Mouse (Mus musculus): ENCODE data around the gene Ivl. TPM values are rescaled to one million over a fixed set of nuclear protein-coding genes. Genes with fewer than 3 reads are reported as not detected.

Gene Ivl
- polyA plus RNA-seq, 1 experiment from 2014 or later: 0.25 TPM

Other genes starting within 250 kb of the Ivl start
- gene Sprr2d, start 234.6 kb downstream of the Ivl start, polyA plus RNA-seq (2015; fragmentation: Nextera tagmentation; extraction: Ambion mirVana): 1.1 and 1.4 TPM in 2 replicates
- 0.22 and 0.38 TPM in 2 replicates for gene Sprr2e, start 221.6 kb downstream of the Ivl start, polyA plus RNA-seq (2015; fragmentation: Nextera tagmentation; extraction: Ambion mirVana)
- 1.3 and 1.5 TPM in 2 replicates for gene Sprr2f, start 208.5 kb downstream of the Ivl start, polyA plus RNA-seq (2015; fragmentation: Nextera tagmentation; extraction: Ambion mirVana)
- 0.39 TPM in 1 of 2 replicates, not detected in the other for gene Sprr2h, start 188.1 kb downstream of the Ivl start, polyA plus RNA-seq (2015; fragmentation: Nextera tagmentation; extraction: Ambion mirVana)
- 1.7 and 2.3 TPM in 2 replicates for gene Sprr2i, start 165.7 kb downstream of the Ivl start, polyA plus RNA-seq (2015; fragmentation: Nextera tagmentation; extraction: Ambion mirVana)
- gene Sprr2j-ps, start 155.7 kb downstream of the Ivl start, polyA plus RNA-seq (2015; fragmentation: Nextera tagmentation; extraction: Ambion mirVana): 0.19 and 0.29 TPM in 2 replicates
- 9.3 and 9.4 TPM in 2 replicates for gene Gm9774, start 144.3 kb downstream of the Ivl start, polyA plus RNA-seq (2015; fragmentation: Nextera tagmentation; extraction: Ambion mirVana)
- gene Sprr2k, start 141.2 kb downstream of the Ivl start, polyA plus RNA-seq (2015; fragmentation: Nextera tagmentation; extraction: Ambion mirVana): 0.46 and 0.49 TPM in 2 replicates
- gene Sprr1b, start 134.9 kb downstream of the Ivl start, polyA plus RNA-seq (2015; fragmentation: Nextera tagmentation; extraction: Ambion mirVana): 0.68 and 1.1 TPM in 2 replicates
- 1.4 TPM in 1 of 2 replicates, not detected in the other for gene Sprr3, start 115.0 kb downstream of the Ivl start, polyA plus RNA-seq (2015; fragmentation: Nextera tagmentation; extraction: Ambion mirVana)
- gene Sprr1a, start 87.8 kb downstream of the Ivl start, polyA plus RNA-seq (2015; fragmentation: Nextera tagmentation; extraction: Ambion mirVana): 14.9 and 17.7 TPM in 2 replicates
- gene Sprr4, start 73.2 kb downstream of the Ivl start, polyA plus RNA-seq (2015; fragmentation: Nextera tagmentation; extraction: Ambion mirVana): 1.1 TPM in 1 of 2 replicates, not detected in the other
- gene 2310046K23Rik, start 39.2 kb downstream of the Ivl start, polyA plus RNA-seq (2015; fragmentation: Nextera tagmentation; extraction: Ambion mirVana): 0.46 TPM in 1 of 2 replicates, not detected in the other
- 0.16 TPM in 1 of 2 replicates, not detected in the other for gene Smcp, start 15.3 kb upstream of the Ivl start, polyA plus RNA-seq (2015; fragmentation: Nextera tagmentation; extraction: Ambion mirVana)
- not detected in 2 replicates for gene 2210017I01Rik, start 33.8 kb upstream of the Ivl start, polyA plus RNA-seq (2015; fragmentation: Nextera tagmentation; extraction: Ambion mirVana)
- gene Lce6a, start 47.9 kb upstream of the Ivl start, polyA plus RNA-seq (2015; fragmentation: Nextera tagmentation; extraction: Ambion mirVana): not detected in 2 replicates
- 0.34 TPM in 1 of 2 replicates, not detected in the other for gene Lce1a1, start 74.6 kb upstream of the Ivl start, polyA plus RNA-seq (2015; fragmentation: Nextera tagmentation; extraction: Ambion mirVana)
- gene Lce1b, start 83.2 kb upstream of the Ivl start, polyA plus RNA-seq (2015; fragmentation: Nextera tagmentation; extraction: Ambion mirVana): not detected in 2 replicates
- gene Lce1a2, start 96.6 kb upstream of the Ivl start, polyA plus RNA-seq (2015; fragmentation: Nextera tagmentation; extraction: Ambion mirVana): 0.20 and 0.49 TPM in 2 replicates
- not detected in 2 replicates for gene Lce1c, start 105.5 kb upstream of the Ivl start, polyA plus RNA-seq (2015; fragmentation: Nextera tagmentation; extraction: Ambion mirVana)
- not detected in 2 replicates for gene Lce1d, start 113.5 kb upstream of the Ivl start, polyA plus RNA-seq (2015; fragmentation: Nextera tagmentation; extraction: Ambion mirVana)
- gene Lce1e, start 135.3 kb upstream of the Ivl start, polyA plus RNA-seq (2015; fragmentation: Nextera tagmentation; extraction: Ambion mirVana): 0.27 and 0.39 TPM in 2 replicates
- gene Lce1f, start 146.6 kb upstream of the Ivl start, polyA plus RNA-seq (2015; fragmentation: Nextera tagmentation; extraction: Ambion mirVana): not detected in 2 replicates
- not detected in 2 replicates for gene Gm38119, start 165.4 kb upstream of the Ivl start, polyA plus RNA-seq (2015; fragmentation: Nextera tagmentation; extraction: Ambion mirVana)
- 0.14 TPM in 1 of 2 replicates, not detected in the other for gene Lce1g, start 178.6 kb upstream of the Ivl start, polyA plus RNA-seq (2015; fragmentation: Nextera tagmentation; extraction: Ambion mirVana)
- 0.21 and 0.50 TPM in 2 replicates for gene Lce1h, start 191.3 kb upstream of the Ivl start, polyA plus RNA-seq (2015; fragmentation: Nextera tagmentation; extraction: Ambion mirVana)
- gene Lce1i, start 205.2 kb upstream of the Ivl start, polyA plus RNA-seq (2015; fragmentation: Nextera tagmentation; extraction: Ambion mirVana): 0.24 and 0.26 TPM in 2 replicates
- gene Lce1j, start 216.8 kb upstream of the Ivl start, polyA plus RNA-seq (2015; fragmentation: Nextera tagmentation; extraction: Ambion mirVana): 1.4 and 1.5 TPM in 2 replicates
- not detected in 2 replicates for gene Lce1k, start 234.2 kb upstream of the Ivl start, polyA plus RNA-seq (2015; fragmentation: Nextera tagmentation; extraction: Ambion mirVana)

Measured in thymus, postnatal 0 days (tissue).